Mouse (Mus musculus) MEL (cell line): ENCODE data around the gene Racgap1. TPM values are rescaled to one million over a fixed set of nuclear protein-coding genes. Genes with fewer than 3 reads are reported as not detected.

Experiments used
- DNase-seq: peaks from one replicate; pipeline ENCODE4 v3.0.0; 2011; ENCODE audit warnings: low read depth, low spot score
- H3K27ac ChIP-seq: 2 replicates; pipeline ENCODE4 v1.5.1; 2012; ENCODE audit warnings: low read depth, mild to moderate bottlenecking, control low read depth, low read length, moderate library complexity; ENCODE audit not compliant: control insufficient read depth
- H3K27me3 ChIP-seq, 2 experiments: fragments of 150-350 bp in 1 of 2; sonication (generic) in 1 of 2; 2 replicates each; pipeline ENCODE4 v1.6.1; 2012; ENCODE audit warnings: low read length in 2 of 2, mild to moderate bottlenecking in 2 of 2, improper control_type of control experiment in 1 of 2, moderate library complexity in 1 of 2; ENCODE audit not compliant: insufficient read depth in 2 of 2, control insufficient read depth in 1 of 2
- H3K36me3 ChIP-seq, 2 experiments: 2 replicates each; pipeline ENCODE4 v1.6.1; 2012 to 2014; ENCODE audit warnings: low read length in 2 of 2, improper control_type of control experiment in 1 of 2, inconsistent platforms in 1 of 2, mild to moderate bottlenecking in 1 of 2; ENCODE audit not compliant: insufficient read depth in 2 of 2, control insufficient read depth in 1 of 2
- H3K4me1 ChIP-seq, 2 experiments: fragments of 150-350 bp in 1 of 2; sonication (generic) in 1 of 2; 2 replicates each; pipeline ENCODE4 v1.6.1; 2012; ENCODE audit warnings: low read length in 2 of 2, improper control_type of control experiment in 1 of 2, mild to moderate bottlenecking in 1 of 2; ENCODE audit not compliant: insufficient read depth in 2 of 2, control insufficient read depth in 1 of 2
- H3K4me3 ChIP-seq, 2 experiments: fragments of 150-350 bp in 1 of 2; sonication (generic) in 1 of 2; 2 replicates each; pipeline ENCODE4 v1.5.1; 2012; ENCODE audit warnings: low read depth in 2 of 2, low read length in 2 of 2, mild to moderate bottlenecking in 2 of 2, moderate library complexity in 2 of 2, control low read depth in 1 of 2, improper control_type of control experiment in 1 of 2; ENCODE audit not compliant: control insufficient read depth in 1 of 2, insufficient read depth in 1 of 2
- H3K79me2 ChIP-seq: 2 replicates; pipeline ENCODE4 v1.6.1; 2012; ENCODE audit warnings: mild to moderate bottlenecking, low read length, moderate library complexity; ENCODE audit not compliant: control insufficient read depth, poor library complexity, insufficient read depth
- H3K9ac ChIP-seq: 2 replicates; pipeline ENCODE4 v1.6.1; 2012; ENCODE audit warnings: low read depth, mild to moderate bottlenecking, control low read depth, low read length, moderate library complexity; ENCODE audit not compliant: control insufficient read depth, poor library complexity, severe bottlenecking
- H3K9me3 ChIP-seq: fragments of 150-350 bp; sonication (generic); replicated peaks from 2 replicates; pipeline ENCODE4 v1.6.1; 2012; ENCODE audit warnings: mild to moderate bottlenecking, low read length, improper control_type of control experiment, moderate library complexity; ENCODE audit not compliant: insufficient read depth
- E2F4 ChIP-seq: IDR thresholded peaks from 2 replicates; pipeline ENCODE4 v1.6.1; 2011; ENCODE audit warnings: low read depth, low read length, improper control_type of control experiment, borderline replicate concordance
- GABPA ChIP-seq: IDR thresholded peaks from 2 replicates; pipeline ENCODE4 v1.6.1; 2012; ENCODE audit warnings: low read depth, mild to moderate bottlenecking, inconsistent platforms, low read length, improper control_type of control experiment, moderate library complexity
- GATA1 ChIP-seq: IDR thresholded peaks from 2 replicates; pipeline ENCODE4 v1.6.1; 2011; ENCODE audit warnings: low read depth, low read length, improper control_type of control experiment
- JUND ChIP-seq: IDR thresholded peaks from 2 replicates; pipeline ENCODE4 v1.6.1; 2011; ENCODE audit warnings: low read depth, mild to moderate bottlenecking, improper control_type of control experiment, low read length
- MAFK ChIP-seq: IDR thresholded peaks from 2 replicates; pipeline ENCODE4 v1.6.1; 2011; ENCODE audit warnings: low read depth, mild to moderate bottlenecking, low read length, improper control_type of control experiment, borderline replicate concordance
- MAX ChIP-seq: IDR thresholded peaks from 2 replicates; pipeline ENCODE4 v1.6.1; 2011; ENCODE audit warnings: low read length, improper control_type of control experiment
- MYB ChIP-seq: IDR thresholded peaks from 2 replicates; pipeline ENCODE4 v1.6.1; 2011; ENCODE audit warnings: mild to moderate bottlenecking, low read depth, low read length, improper control_type of control experiment
- POLR2A ChIP-seq, 2 experiments: IDR thresholded peaks; 2 replicates each; pipeline ENCODE4 v1.6.1; 2011 to 2012; ENCODE audit warnings: low read length in 2 of 2, mild to moderate bottlenecking in 2 of 2, control low read depth in 1 of 2, improper control_type of control experiment in 1 of 2, low read depth in 1 of 2, moderate library complexity in 1 of 2; ENCODE audit not compliant: control insufficient read depth in 1 of 2, insufficient read depth in 1 of 2, poor library complexity in 1 of 2
- RAD21 ChIP-seq: IDR thresholded peaks from 2 replicates; pipeline ENCODE4 v1.6.1; 2011; ENCODE audit warnings: mild to moderate bottlenecking, low read depth, low read length, improper control_type of control experiment
- TAL1 ChIP-seq: IDR thresholded peaks from 2 replicates; pipeline ENCODE4 v1.6.1; 2012; ENCODE audit warnings: mild to moderate bottlenecking, inconsistent platforms, low read length, moderate library complexity, mixed read lengths
- TBP ChIP-seq: IDR thresholded peaks from 2 replicates; pipeline ENCODE4 v1.8.0; 2011; ENCODE audit warnings: low read depth, low read length, improper control_type of control experiment
- TCF12 ChIP-seq: IDR thresholded peaks from 2 replicates; pipeline ENCODE4 v1.6.1; 2014; ENCODE audit warnings: low read depth, mild to moderate bottlenecking, inconsistent platforms, low read length, improper control_type of control experiment, moderate library complexity
- USF2 ChIP-seq, 2 experiments: IDR thresholded peaks; 2 replicates each; pipeline ENCODE4 v1.6.1; 2011 to 2012; ENCODE audit warnings: improper control_type of control experiment in 2 of 2, low read length in 2 of 2, borderline replicate concordance in 1 of 2, inconsistent platforms in 1 of 2, low read depth in 1 of 2, mild to moderate bottlenecking in 1 of 2; ENCODE audit not compliant: insufficient read depth in 1 of 2
- ZMIZ1 ChIP-seq: IDR thresholded peaks from 2 replicates; pipeline ENCODE4 v1.6.1; 2012; ENCODE audit warnings: low read depth, mild to moderate bottlenecking, inconsistent platforms, low read length, improper control_type of control experiment, moderate library complexity
- polyA plus RNA-seq, 2 experiments: library from polyadenylated mRNA; stranded (reverse) in 1 of 2; unstranded in 1 of 2; fragments of >175 nt in 1 of 2; fragments of >200 nt in 1 of 2; gene quantifications; 2 replicates each; pipeline versions ENCODE4 v1.2.1 to v1.2.4; 2012; ENCODE audit warnings: low replicate concordance in 2 of 2, low read depth in 1 of 2; ENCODE audit not compliant: insufficient read length in 2 of 2, insufficient read depth in 1 of 2, missing spikeins in 1 of 2
- total RNA-seq: library from RNA; depleted of rRNA; stranded (reverse); fragments of 300-350 nt; gene quantifications from 2 replicates; pipeline ENCODE4 v1.2.3, GENCODE M21; 2012

The Racgap1 gene
- total and polyA plus RNA-seq, 3 experiments, result 126 to 367 (median 149) TPM

DNA sequence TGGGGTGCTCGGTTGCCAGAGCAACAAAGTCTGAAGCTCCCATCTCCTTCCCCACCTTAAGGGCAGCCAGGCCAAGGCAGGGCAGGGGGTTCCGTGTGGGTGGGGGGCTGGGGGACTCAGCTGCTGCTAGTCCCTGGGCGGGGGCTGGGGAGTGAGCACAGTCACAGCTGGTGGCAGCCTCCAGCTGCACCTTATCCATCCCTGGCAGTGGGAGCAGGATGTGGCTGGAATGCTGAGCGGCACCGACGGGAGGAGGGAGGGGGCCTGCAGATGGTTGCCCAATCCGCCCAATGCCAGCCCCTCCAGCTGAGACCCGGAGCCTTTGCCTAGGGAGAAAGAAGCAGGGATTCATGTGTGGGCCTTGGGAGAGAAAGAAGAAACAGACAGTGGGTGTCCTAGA, 25.6 kb upstream of the Racgap1 start:
- Histone ChIP-seq H3K36me3 (no peaks in the 10 kb centered on the region), H3K9me3 (no peaks in the 10 kb centered on the region), H3K79me2 (no peaks in the 10 kb centered on the region), H3K27me3 (peaks cover 6 to 7% of the 10 kb centered on the region in 2 experiments; a peak in 3 of 4 replicates), H3K4me1 (peaks cover 0 to 6% of the 10 kb centered on the region in 2 experiments; a peak in 1 of 4 replicates), H3K9ac (no peak overlapping the region), H3K27ac (no peak overlapping the region), H3K4me3 (no peak overlapping the region)
- no peak for DNase-seq
- TF ChIP-seq ZMIZ1 (no peak), MYB (no peak), TCF12 (no peak), MAFK (no peak), MAX (no peak)

DNA sequence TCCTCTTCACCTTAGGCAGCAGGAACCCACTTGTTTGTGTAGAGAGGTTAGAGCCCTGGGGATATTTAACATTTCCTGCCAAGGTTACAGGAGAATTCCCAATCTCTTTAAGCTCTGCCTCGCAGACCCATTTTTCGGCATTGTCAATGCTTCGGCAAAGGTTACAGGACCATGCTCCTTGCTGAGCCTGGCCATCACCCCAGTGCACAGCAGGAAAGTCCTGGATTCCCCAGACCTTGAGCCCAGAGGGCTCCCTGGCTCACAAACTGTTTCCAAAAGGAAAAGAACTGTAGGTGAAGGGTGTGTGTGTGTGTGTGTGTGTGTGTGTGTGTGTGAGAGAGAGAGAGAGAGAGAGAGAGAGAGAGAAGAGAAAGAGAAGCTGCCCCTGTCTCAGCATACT, 23.4 kb upstream of the Racgap1 start:
- Histone ChIP-seq H3K36me3 (no peaks in the 10 kb centered on the region), H3K79me2 (no peaks in the 10 kb centered on the region), H3K27me3 (peaks cover 4 to 6% of the 10 kb centered on the region in 2 experiments; a peak in 3 of 4 replicates), H3K9me3 (no peaks in the 10 kb centered on the region), H3K4me3 (no peak overlapping the region), H3K4me1 (peaks cover 0 to 6% of the 10 kb centered on the region in 2 experiments; a peak in 1 of 4 replicates), H3K27ac (no peak overlapping the region), H3K9ac (no peak overlapping the region)
- no peak for DNase-seq
- TF ChIP-seq TAL1 (no peak), TCF12 (no peak), POLR2A (IDR thresholded peaks at IDR 0.05; ENCODE audit: control insufficient read depth in 1 of 2, insufficient read depth in 1 of 2, low read depth in 1 of 2, low read length in 2 of 2, poor library complexity in 1 of 2) (no peak), MAX (no peak), JUND (no peak), USF2 (IDR thresholded peaks at IDR 0.05; ENCODE audit: borderline replicate concordance in 1 of 2, insufficient read depth in 1 of 2, low read depth in 1 of 2, low read length in 2 of 2) (no peak), MAFK (no peak), TBP (no peak), GATA1 (no peak), E2F4 (no peak), RAD21 (no peak)

DNA sequence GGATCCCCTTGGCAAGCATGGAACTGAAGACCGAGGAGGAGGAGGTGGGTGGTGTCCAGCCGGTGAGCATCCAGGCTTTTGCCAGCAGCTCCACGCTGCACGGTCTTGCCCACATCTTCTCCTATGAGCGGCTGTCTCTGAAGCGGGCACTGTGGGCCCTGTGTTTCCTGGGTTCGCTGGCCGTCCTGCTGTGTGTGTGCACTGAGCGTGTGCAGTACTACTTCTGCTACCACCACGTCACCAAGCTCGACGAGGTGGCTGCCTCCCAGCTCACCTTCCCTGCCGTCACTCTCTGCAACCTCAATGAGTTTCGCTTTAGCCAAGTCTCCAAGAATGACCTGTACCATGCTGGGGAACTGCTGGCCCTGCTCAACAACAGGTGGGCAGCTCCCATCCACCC, 20.3 kb upstream of the Racgap1 start:
- Histone ChIP-seq H3K36me3 (no peaks in the 10 kb centered on the region), H3K27ac (no peak overlapping the region), H3K4me1 (no peaks in the 10 kb centered on the region)
- DNase-seq, result no peak
- TF ChIP-seq MAX (no peak), TBP (no peak), GABPA (no peak)
- TF ChIP-seq, all 39 proteins: peak for 0
- no peak overlapping the region for H3K9ac ChIP-seq
- no peaks in the 10 kb centered on the region for H3K79me2 ChIP-seq
- peaks cover 4 to 6% of the 10 kb centered on the region in 2 experiments; a peak in 3 of 4 replicates for H3K27me3 ChIP-seq
- H3K4me3 ChIP-seq, result no peak overlapping the region
- H3K9me3 ChIP-seq, result no peaks in the 10 kb centered on the region
